Mouse (Mus musculus): Measurements from ENCODE around the gene Lars2.
"Not testable (repeated sequence)": the region's sequence is repeated elsewhere in the genome, so short reads cannot be mapped to it uniquely, and the experiment has no call there.

Lars2 gene

DNA sequence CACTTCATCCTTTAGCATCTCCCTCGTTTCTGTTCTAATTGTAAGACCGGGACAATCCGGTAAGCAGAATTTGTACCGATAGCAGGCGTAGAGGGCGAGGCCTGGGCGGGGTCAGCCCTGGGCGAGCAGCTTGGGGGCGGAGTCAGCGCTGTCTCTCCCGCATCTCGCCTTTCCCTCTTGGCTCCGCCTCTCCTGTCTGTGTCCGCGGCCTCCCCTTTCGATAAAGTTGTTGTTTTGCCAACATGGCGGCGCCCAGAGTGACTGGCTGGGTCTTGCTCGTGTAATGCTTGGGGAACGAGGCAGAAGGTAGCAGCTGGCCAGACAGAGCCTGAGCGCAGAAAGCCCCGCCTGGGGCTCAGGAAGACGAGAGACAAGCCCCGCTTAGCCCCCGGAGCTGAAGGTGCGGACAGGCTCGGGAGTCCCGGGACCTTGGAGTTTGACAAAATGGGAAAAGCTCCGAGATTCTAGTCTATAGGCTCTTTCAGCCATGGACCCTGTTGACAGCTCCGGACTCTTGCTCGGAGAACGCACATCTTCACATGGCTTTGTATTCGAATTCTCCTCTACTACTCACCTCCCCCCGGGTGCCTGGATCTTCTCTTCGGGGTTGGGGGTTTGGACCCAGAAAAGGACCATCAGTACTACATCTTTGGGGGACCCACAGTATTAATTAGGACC, at the start of gene Lars2:
TSS of gene Lars2 (plus strand) at position 220 of the 678 bp plus-strand sequence.
- in situ Hi-C loops (cut with MboI; ENCODE audit: low pct_unique_long_range_greater_than_20kb in 1 of 2, low sequenced_read_pairs in 2 of 2, unreplicated experiment in 1 of 2) = loop anchor here in 1 of 2 experiments (10.0 kb wide), 1 partner anchor 102 kb away; the partner anchor contains the start of gene Tmem158

- in situ Hi-C loops (cut with MboI; ENCODE audit: low pct_unique_long_range_greater_than_20kb in 1 of 2, low sequenced_read_pairs in 2 of 2, unreplicated experiment in 1 of 2) = no loop called here
These were observed 40.6 kb upstream of the Lars2 start for GRCm38 (mm10) chr9:123326106-123326505.

GRCm38 (mm10) chr9:123328336-123328735, 38.4 kb upstream of the Lars2 start:
- in situ Hi-C loops (cut with MboI; ENCODE audit: low pct_unique_long_range_greater_than_20kb in 1 of 2, low sequenced_read_pairs in 2 of 2, unreplicated experiment in 1 of 2) = no loop called here

DNA sequence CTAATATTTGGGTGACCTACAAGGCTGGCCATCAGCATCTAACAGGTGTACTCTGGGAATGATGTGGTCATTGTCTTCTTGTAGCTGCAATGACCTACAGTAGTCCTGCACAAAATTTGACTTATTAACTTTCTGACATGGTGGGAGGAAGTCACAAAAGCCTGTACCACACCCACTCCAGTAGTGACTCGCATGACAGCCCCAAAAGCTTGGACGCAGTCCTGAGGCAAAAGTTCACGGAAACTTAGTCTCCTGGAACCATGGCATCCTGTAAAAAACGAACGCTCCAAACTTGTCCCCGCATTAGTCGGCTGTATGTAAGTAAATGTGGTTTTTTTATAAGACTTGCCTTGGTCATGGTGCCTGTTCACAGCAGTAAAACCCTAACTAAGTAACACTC, 36.9 kb upstream of the Lars2 start:
- in situ Hi-C loops (cut with MboI; ENCODE audit: low pct_unique_long_range_greater_than_20kb in 1 of 2, low sequenced_read_pairs in 2 of 2, unreplicated experiment in 1 of 2) = no loop called here

GRCm38 (mm10) chr9:123330271-123330670, 36.5 kb upstream of the Lars2 start:
- in situ Hi-C loops (cut with MboI; ENCODE audit: low pct_unique_long_range_greater_than_20kb in 1 of 2, low sequenced_read_pairs in 2 of 2, unreplicated experiment in 1 of 2) = not testable (repeated sequence)

- in situ Hi-C loops (cut with MboI; ENCODE audit: low pct_unique_long_range_greater_than_20kb in 1 of 2, low sequenced_read_pairs in 2 of 2, unreplicated experiment in 1 of 2) = no loop called here
These were observed 33.2 kb upstream of the Lars2 start for GRCm38 (mm10) chr9:123333479-123333878.

- in situ Hi-C loops (cut with MboI; ENCODE audit: low pct_unique_long_range_greater_than_20kb in 1 of 2, low sequenced_read_pairs in 2 of 2, unreplicated experiment in 1 of 2) = no loop called here
These were observed 31.6 kb upstream of the Lars2 start for GRCm38 (mm10) chr9:123335044-123335670.

DNA sequence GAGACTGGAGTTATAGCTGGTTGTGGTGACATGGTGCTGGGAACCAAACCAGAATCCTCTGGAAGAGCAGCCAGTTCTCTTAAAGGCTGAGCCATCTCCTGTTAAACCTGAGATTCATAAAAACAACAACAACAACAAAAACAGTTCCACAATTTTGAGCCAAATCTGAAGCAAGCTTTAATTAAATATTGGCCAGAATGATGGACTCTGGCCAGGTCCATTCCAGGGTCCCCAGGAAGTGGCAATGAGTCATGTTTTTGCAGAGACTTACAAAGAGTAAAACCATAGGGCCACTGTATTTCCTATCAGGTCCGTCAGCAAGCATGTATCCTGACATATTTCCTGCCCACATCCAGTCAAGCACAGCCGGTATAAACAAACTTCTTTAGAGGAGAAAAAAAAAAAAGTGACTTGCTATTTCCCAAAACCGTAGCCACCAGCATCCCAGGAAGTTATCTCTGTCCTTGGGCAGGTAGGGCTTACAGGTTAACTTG, 27.0 kb upstream of the Lars2 start:
- in situ Hi-C loops (cut with MboI; ENCODE audit: low pct_unique_long_range_greater_than_20kb in 1 of 2, low sequenced_read_pairs in 2 of 2, unreplicated experiment in 1 of 2) = no loop called here

- in situ Hi-C loops (cut with MboI; ENCODE audit: low pct_unique_long_range_greater_than_20kb in 1 of 2, low sequenced_read_pairs in 2 of 2, unreplicated experiment in 1 of 2) = no loop called here
These were observed 25.5 kb upstream of the Lars2 start for GRCm38 (mm10) chr9:123341256-123341655.

- in situ Hi-C loops (cut with MboI; ENCODE audit: low pct_unique_long_range_greater_than_20kb in 1 of 2, low sequenced_read_pairs in 2 of 2, unreplicated experiment in 1 of 2) = no loop called here
These were observed 23.7 kb upstream of the Lars2 start for GRCm38 (mm10) chr9:123343069-123343468.

GRCm38 (mm10) chr9:123349286-123349685, 17.4 kb upstream of the Lars2 start:
- in situ Hi-C loops (cut with MboI; ENCODE audit: low pct_unique_long_range_greater_than_20kb in 1 of 2, low sequenced_read_pairs in 2 of 2, unreplicated experiment in 1 of 2) = not testable (repeated sequence)

DNA sequence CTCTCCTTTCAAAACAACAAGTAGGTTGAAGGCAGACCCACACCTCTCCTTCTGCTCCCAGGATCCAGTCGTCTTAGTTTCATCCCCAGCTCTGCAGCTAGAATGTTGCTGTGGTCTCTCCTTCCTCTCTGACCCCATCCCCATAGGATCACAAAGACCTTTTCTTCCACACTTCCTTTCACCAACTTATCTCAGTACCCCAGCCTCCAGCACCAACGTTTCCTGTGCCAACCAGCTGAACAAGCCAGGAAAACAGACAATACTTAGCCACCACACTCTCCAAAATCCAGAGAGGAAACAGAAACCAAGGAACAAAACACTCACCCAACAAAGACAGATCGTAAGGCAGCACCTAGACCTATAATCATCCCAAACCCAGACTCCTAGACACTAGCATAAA, 6.7 kb upstream of the Lars2 start:
- in situ Hi-C loops (cut with MboI; ENCODE audit: low pct_unique_long_range_greater_than_20kb in 1 of 2, low sequenced_read_pairs in 2 of 2, unreplicated experiment in 1 of 2) = loop anchor here in 1 of 2 experiments (10.0 kb wide), 1 partner anchor 95 kb away; the partner anchor contains the start of gene Tmem158

- in situ Hi-C loops (cut with MboI; ENCODE audit: low pct_unique_long_range_greater_than_20kb in 1 of 2, low sequenced_read_pairs in 2 of 2, unreplicated experiment in 1 of 2) = loop anchor here in 1 of 2 experiments (10.0 kb wide), 1 partner anchor 101 kb away; the partner anchor contains the start of gene Tmem158
These were observed 1.4 kb upstream of the Lars2 start for GRCm38 (mm10) chr9:123365353-123365752.

DNA sequence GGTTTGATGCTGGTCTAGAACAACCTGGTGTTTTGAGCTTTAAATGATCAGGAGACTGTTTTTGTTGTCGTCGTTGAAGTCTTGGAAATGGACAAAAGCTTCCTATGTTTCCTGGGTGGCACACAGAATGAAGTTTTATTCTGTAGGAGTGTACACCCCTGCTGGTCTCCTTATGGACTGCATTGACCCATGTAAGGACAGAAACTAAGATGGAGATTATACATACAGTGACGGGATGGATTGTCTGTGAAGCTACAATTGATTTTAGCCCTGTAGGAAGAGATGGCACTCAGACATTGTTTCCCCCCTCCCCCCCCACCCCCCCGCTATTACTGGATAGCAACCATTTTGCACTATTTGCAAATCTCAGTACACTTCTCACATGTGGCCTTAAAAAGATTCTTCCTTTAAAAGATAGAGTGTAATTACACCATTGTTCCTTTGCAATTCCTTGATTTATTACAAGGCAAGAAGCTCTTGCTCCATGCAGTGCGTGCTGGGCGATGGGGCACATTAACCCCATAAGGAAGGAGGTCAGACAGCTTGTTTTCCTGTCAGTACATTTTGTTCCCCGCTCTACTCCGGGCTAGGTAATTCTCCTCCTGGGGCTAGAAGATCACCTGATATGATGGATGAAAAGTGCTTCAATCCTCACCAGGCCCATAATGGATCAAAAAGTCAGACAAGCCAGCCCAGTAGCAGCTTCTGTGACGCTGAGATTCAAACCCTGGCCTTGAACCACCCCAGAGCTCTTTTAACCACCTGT, 602 bp upstream of the Lars2 start:
- in situ Hi-C loops (cut with MboI; ENCODE audit: low pct_unique_long_range_greater_than_20kb in 1 of 2, low sequenced_read_pairs in 2 of 2, unreplicated experiment in 1 of 2) = loop anchor here in 1 of 2 experiments (10.0 kb wide), 1 partner anchor 101 kb away; the partner anchor contains the start of gene Tmem158

- in situ Hi-C loops (cut with MboI; ENCODE audit: low pct_unique_long_range_greater_than_20kb in 1 of 2, low sequenced_read_pairs in 2 of 2, unreplicated experiment in 1 of 2) = loop anchor here in 1 of 2 experiments (10.0 kb wide), 1 partner anchor 103 kb away; the partner anchor contains the start of gene Tmem158
These were observed 909 bp downstream of the Lars2 start for GRCm38 (mm10) chr9:123367636-123368035.

DNA sequence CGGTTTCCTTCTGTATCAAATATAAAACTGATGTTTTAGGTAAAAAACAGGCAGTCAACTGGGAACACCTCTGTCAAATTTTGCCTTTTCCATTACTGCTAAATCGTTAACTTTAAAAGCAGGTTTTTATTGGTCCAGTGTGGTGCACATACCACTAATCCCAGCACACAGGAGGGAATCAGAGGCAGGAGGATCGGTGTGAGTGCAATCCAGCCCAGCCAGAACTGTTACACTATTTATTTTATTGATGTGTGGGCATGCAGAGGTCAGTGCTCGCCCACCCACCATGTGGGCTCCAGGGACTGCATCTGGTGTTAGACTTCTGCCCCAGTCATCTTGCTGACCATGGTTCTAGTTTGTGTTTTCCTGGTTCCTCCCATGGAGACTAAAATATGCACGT, 15.7 kb downstream of the Lars2 start:
- in situ Hi-C loops (cut with MboI; ENCODE audit: low pct_unique_long_range_greater_than_20kb in 1 of 2, low sequenced_read_pairs in 2 of 2, unreplicated experiment in 1 of 2) = no loop called here

DNA sequence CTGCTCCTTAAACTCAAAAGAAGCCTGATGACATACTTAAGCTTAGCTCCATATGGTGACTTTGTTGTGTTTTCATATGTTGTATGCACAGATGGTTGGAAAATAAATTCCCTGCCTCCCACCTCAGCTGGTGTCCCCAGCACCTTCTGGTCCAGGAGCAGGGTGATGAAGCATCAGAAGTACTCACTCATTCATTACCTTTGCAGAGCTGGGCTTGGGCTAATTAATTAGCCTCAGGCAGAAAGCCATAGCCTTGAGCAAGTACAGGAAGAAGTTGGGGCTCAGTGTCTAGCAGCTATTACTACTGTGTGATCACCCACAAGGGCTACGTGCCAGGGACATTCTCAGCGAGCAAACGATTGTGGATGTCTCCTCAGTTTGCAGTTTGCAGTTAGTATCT, 18.0 kb downstream of the Lars2 start:
- in situ Hi-C loops (cut with MboI; ENCODE audit: low pct_unique_long_range_greater_than_20kb in 1 of 2, low sequenced_read_pairs in 2 of 2, unreplicated experiment in 1 of 2) = no loop called here

GRCm38 (mm10) chr9:123385352-123386198, 18.8 kb downstream of the Lars2 start:
- in situ Hi-C loops (cut with MboI; ENCODE audit: low pct_unique_long_range_greater_than_20kb in 1 of 2, low sequenced_read_pairs in 2 of 2, unreplicated experiment in 1 of 2) = no loop called here
